ENCODE assay signal across 12 mouse cellular contexts in the genomic region with DNA sequence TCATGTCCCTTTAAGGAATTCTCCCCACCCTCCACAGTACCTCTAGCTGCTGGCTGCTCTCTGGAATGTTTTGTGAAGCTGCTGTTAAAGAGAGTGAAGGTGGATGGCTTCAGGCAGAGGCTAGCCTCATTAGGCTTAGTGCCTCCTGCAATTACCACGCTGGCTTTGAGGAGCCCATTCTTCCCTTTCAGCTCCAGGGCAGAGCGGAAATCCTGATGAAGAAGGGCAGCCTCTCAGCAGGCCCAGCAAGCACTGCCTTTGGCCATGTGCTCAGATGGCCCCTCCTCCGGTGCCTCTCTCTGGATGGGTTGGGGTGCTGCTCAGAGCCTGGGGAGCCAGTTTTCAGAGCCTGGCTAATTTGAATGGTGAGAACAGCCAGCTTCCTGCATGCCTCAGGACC. TPM values are rescaled to one million over a fixed set of nuclear protein-coding genes. Genes with fewer than 3 reads are reported as not detected.
A peak's percentile ranks its signal among the peaks of the same experiment; 100 is the strongest.
DNase-seq lines count a peak whose midpoint lies in the region; ATAC-seq lines count a peak whose summit lies in the region.
"Had no signal": no experiment of that assay in that cellular context is flagged by ENCODE, and none has a peak within 500 bp of the region (broad histone marks: within the 10 kb centered on the region; RNA-seq: fewer than 3 reads in every experiment).

No protein-coding gene starts in this region.

- H3K9ac ChIP-seq in embryonic facial prominence, embryonic 13.5 days: 0 out of 2 replicates have a peak overlapping the region, but pooled peaks have one; percentile 46
- H3K9ac ChIP-seq: lung, embryonic 14.5 days had no signal

- DNase-seq in layer of hippocampus, adult 8-10 months (ENCODE audit: low spot score in 2 of 2): peak; percentile 16 to 34
- no peak for DNase-seq in layer of hippocampus, adult 9-10 months (ENCODE audit: low spot score)
- DNase-seq in limb, embryonic 10.5 days (ENCODE audit: low spot score): no peak
- DNase-seq in retina, embryonic 14.5 days (ENCODE audit: low spot score): peak; percentile 81
- DNase-seq in ovary, adult 18-20 months (ENCODE audit: low spot score): no peak
- DNase-seq in gastrocnemius, adult 18-20 months (ENCODE audit: low spot score): no peak
- DNase-seq: cerebellum, postnatal 36 days; gastrocnemius, postnatal 10 days; heart, postnatal 10 days; lung, embryonic 14.5 days had no signal

- peak overlapping the region; percentile 24; the same call in 1 of the 2 replicates for H3K4me2 ChIP-seq in embryonic facial prominence, embryonic 13.5 days
- H3K4me2 ChIP-seq: lung, embryonic 14.5 days had no signal

- H3K4me1 ChIP-seq in embryonic facial prominence, embryonic 13.5 days: peaks cover 21% of the 10 kb centered on the region
- H3K4me1 ChIP-seq in limb, embryonic 10.5 days: peaks cover 28% of the 10 kb centered on the region

- no peaks in the 10 kb centered on the region for H3K36me3 ChIP-seq in embryonic facial prominence, embryonic 13.5 days
- no peaks in the 10 kb centered on the region for H3K36me3 ChIP-seq in limb, embryonic 10.5 days

- H3K9me3 ChIP-seq in embryonic facial prominence, embryonic 13.5 days: peaks cover 6% of the 10 kb centered on the region
- H3K9me3 ChIP-seq in limb, embryonic 10.5 days (replicated peaks): 0 out of 2 replicates have a peak, but pooled peaks cover 4% of the 10 kb centered on the region

- 17% methylated on average over 3 of the region's 3 CpGs for WGBS in embryonic facial prominence, embryonic 13.5 days
- WGBS in limb, embryonic 10.5 days: 19% methylated on average over 3 of the region's 3 CpGs

- ATAC-seq in embryonic facial prominence, embryonic 13.5 days (ENCODE audit: insufficient number of reproducible peaks, insufficient read depth, low FRiP score, low TSS enrichment, low read depth): 0 out of 2 replicates have a peak, but pooled peaks have one; percentile 54

- H3K4me3 ChIP-seq in embryonic facial prominence, embryonic 13.5 days: no peak overlapping the region
- no peak overlapping the region for H3K4me3 ChIP-seq in limb, embryonic 10.5 days

- no peaks in the 10 kb centered on the region for H3K27me3 ChIP-seq in embryonic facial prominence, embryonic 13.5 days
- no peaks in the 10 kb centered on the region for H3K27me3 ChIP-seq in limb, embryonic 10.5 days (ENCODE audit: low read depth, poor library complexity, severe bottlenecking)

- H3K27ac ChIP-seq in embryonic facial prominence, embryonic 13.5 days: peak overlapping the region; percentile 18; the same call in 1 of the 2 replicates
- peak overlapping the region; percentile 69 for H3K27ac ChIP-seq in limb, embryonic 10.5 days
- H3K27ac ChIP-seq: stomach, postnatal 0 days had no signal

RNA-seq across cellular contexts. Expression of gene Cxcl14, which starts 18.9 kb away (rescaled TPM):
- 100 to 1,000 TPM; 120 to 148 (median 129) TPM for total RNA-seq in layer of hippocampus, adult 8-10 months (2022)
- polyA plus RNA-seq in embryonic facial prominence, embryonic 13.5 days (2015; fragmentation: Nextera tagmentation; extraction: Ambion mirVana): 589 and 679 TPM in 2 replicates
- 29.8 and 112 TPM in 2 replicates for polyA plus RNA-seq in limb, embryonic 10.5 days (2016; fragmentation: Nextera tagmentation; extraction: Ambion mirVana)
- 10 to 100 TPM; 39.5 to 54.4 TPM for total RNA-seq in gastrocnemius, adult 18-20 months (2021)

Comparison
In these comparisons a context has a peak if more than half of its experiments do, and no peak if none do; other contexts are left out.
1. DNase-seq: peak in layer of hippocampus, adult 8-10 months (2 of 2) and retina, embryonic 14.5 days (single experiment); none in layer of hippocampus, adult 9-10 months (single experiment), limb, embryonic 10.5 days (single experiment), ovary, adult 18-20 months (single experiment) and gastrocnemius, adult 18-20 months (single experiment).